Mouse (Mus musculus): ENCODE data around the gene Spx.

DNA sequence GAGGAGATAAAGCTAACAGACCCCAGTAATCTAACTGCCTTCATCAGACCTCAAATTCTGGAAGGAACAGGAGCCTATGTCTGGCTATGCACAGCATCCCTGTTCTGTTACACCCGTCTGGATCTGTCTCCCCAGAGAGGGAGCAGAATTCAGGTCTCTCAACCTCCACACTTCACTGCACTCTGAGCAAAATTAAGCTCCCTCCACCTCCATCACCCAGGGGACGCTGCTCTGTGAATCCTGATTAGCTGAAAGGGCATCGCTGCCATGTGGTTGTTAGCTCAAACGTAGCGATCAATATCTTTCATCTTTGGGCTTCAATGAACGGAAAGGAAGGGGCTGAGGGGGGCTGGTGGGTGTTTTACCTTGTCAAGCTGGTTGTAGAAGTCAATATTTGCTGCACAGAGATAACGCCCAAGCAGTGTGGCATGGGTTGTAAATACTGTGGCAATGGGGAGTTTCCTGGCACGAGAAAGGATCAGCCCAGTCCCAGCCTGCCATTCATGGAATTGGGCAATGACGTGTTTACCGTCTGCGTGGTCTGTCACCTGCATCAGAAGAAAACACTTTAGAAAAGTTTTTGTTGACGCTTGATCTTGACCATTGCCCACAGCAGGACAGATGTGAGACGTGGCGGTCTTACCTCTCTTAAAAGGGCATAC, 45.9 kb downstream of the Spx start:
- TF ChIP-seq CTCF (IDR thresholded peaks at IDR 0.05; ENCODE audit: low read depth) = no peak
- TF ChIP-seq EP300 (optimal IDR thresholded peaks at IDR 0.05) = no peak

All from stomach, postnatal 0 days (tissue).